Mouse (Mus musculus) thymus, adult 2 months (tissue): ENCODE measurements around the gene Il9r.

Experiments
- CTCF ChIP-seq: fragments of 200-500 bp; IDR thresholded peaks from 2 replicates; pipeline ENCODE4 v1.5.1; 2012; ENCODE audit warnings: mild to moderate bottlenecking, control low read depth, low read length, moderate library complexity, borderline replicate concordance; ENCODE audit not compliant: control insufficient read depth, poor library complexity, insufficient read depth; ENCODE audit errors: extremely low read depth
- POLR2A ChIP-seq: fragments of 200-500 bp; IDR thresholded peaks from 2 replicates; pipeline ENCODE4 v1.6.1; 2012; ENCODE audit warnings: mild to moderate bottlenecking, low read length, control low read depth, moderate library complexity; ENCODE audit not compliant: control insufficient read depth, poor library complexity, insufficient read depth; ENCODE audit errors: extremely low read depth

GRCm38 (mm10) chr11:32190119-32190518, 10.0 kb downstream of the Il9r start:
- TF ChIP-seq POLR2A (no peak), CTCF (no peak)
